Mouse (Mus musculus) thymus, postnatal 4 days (tissue): ENCODE measurements around the gene Tor4a.
A peak's percentile ranks its signal among the peaks of the same experiment; 100 is the strongest.

Experiments used
- DNase-seq: peaks from one replicate; pipeline ENCODE4 v3.0.0; 2021

Tor4a gene

DNA sequence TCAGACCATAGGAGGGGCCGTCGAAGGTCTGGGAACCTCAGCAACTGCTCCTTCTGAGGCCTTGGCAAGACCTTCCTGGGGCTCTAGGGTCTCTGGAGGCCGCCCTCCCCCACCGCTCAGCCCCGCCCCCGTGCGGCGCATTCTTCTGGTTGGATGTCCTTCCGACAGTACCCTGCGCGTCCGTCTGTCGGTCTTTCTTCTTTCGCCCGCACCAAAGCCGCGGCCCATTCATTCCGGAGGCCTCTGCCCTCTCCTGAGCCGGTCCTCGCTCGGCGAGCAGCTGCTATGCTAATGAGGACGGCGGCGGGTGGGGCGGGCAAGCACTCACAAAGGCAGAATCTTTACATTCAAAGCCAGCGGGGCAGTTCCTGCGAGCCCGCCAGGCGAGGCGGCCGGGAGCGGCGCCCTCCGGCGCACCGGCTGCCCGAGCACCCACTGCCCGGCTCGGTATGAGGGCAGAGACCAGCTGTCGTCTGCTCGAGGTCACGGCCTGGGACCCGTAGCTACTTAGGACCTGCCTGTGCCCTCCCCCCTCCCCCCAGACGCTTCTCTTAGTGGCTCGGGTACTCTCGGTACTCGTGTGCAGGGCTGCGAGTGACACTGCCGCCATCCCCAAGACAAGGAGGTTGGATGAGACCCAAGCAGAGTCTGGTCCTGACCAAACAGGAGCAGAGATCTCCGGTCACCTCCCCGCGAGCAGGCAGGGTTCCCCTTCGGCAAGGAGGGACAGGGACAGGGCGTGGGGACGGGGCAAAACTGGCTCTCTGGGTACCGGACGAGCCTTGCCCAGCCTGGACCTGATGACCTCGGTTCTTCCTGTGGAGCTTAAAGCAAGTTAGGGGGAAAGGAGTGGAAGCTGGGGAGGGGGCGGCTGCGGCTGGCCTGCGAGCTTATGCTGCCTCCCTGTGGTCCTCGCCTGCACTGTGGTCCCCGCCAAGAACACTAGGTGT, 10.8 kb downstream of the Tor4a start:
- peak; percentile 81 for DNase-seq

DNA sequence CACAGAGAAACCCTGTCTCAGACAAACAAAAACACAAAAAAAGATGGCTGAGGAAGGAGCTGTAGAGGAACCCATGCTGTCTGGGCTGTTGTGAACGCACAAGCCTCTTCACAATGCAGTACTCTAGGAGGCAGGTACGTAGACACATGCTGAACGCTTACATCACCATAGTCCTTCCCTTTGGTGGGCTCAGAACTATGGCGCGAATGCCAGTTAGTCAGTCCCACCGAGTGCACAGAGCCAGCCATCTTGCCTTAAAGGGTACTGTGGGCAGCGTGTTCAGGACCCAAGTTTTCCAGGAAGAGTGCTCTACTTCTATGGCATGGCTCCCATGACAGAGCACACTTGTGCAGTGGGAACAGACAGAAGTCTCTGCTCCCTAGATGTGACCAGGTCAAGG, 12.2 kb downstream of the Tor4a start:
- no peak for DNase-seq

DNA sequence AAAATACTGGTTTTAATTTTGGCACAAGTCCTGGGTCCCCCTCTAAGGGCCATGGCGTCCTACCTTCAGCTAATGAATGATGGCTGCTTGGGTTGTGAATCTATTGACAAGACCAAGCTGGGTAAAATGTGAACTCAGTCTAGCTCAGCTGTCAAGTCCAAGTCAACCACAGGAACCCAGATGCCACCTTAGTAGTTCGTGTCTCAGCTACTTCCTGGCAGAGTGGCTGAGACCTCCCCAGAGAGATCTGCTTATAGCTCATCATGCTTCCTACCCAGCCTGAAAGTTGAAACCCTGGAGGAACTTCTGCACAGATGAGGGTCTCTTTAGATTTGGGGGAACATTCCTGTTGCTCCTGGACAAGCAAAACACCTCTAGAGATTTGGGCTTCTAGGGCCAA, 13.3 kb downstream of the Tor4a start:
- DNase-seq, result peak; percentile 36

DNA sequence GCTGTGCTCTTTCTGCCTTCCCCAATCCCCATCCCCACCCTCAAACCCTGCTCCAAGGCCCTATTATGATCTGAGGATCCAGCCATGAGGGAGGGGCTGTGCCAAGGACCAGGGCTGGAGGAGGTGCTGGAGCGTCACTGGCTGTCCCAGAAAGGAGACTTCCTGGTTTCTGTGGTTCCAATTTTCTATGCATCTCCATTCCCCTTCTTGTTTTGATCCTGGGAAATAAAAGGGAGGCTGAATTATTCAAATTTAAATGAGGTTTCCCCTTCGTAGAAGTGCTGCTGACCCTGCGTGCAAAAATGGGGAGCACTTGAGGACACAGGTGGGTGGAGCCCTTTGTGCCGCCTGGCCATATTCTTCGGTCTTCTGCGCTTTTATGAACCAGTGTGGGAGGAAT, 14.0 kb downstream of the Tor4a start:
- no peak for DNase-seq

DNA sequence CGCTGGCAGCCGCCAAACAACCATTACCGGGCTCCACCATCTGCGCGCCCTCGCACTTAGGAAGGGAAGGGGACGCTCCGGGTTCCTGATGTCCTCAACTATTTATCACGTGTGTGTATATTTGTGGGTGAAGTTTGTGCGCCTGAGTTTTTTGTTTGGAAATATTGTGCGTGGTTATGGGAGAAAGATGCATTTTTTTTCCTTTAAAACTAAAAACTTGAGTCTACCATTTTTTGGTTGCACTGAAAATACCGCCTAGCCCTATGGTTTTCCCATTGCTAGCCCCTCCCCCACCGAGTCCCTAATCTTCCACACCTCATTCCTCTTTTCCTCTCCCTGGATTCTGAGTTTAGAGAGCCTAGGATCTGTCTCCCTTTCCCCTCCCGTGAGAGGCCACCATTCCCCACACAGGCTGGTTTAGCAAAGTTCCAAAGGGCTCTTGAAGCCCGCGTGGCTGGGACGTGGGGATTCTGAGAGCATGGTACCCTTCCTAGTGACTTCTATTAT, 14.7 kb downstream of the Tor4a start:
- DNase-seq, result no peak

DNA sequence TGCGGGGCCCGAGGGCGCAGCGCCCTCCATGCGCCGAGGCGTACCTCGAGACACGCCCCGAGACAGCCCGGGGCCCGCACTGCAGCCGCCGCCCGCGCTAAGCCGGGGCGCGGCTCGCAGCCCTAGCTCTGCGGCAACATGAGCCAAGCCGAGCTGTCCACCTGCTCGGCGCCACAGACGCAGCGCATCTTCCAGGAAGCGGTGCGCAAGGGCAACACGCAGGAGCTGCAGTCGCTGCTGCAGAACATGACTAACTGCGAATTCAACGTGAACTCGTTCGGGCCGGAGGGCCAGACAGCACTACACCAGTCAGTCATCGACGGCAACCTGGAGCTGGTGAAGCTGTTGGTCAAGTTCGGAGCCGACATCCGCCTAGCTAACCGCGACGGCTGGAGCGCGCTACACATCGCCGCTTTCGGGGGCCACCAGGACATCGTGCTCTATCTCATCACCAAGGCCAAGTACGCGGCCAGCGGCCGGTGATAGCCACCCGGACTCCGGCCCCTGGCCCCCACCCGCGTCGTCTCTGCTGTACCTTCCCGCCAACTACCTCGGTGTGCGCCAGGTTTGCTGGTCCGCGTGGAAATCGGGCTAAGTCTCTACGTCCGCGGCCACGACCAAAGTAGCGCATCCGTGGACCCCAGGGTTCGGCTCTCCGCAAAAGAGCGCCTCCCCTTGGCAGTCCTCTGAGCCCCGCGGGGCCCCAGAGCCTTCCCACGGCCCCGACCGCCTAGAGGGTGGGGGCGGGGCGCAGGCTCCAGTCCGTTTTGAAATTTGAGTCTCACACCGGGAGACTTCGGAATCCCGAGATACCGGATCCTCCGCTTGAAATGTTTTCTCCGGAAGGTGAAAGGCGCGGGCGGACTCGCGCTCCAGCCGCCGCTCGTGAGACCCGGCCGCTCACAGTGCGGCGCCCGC, 15.5 kb downstream of the Tor4a start:
- peak; percentile 75 for DNase-seq

DNA sequence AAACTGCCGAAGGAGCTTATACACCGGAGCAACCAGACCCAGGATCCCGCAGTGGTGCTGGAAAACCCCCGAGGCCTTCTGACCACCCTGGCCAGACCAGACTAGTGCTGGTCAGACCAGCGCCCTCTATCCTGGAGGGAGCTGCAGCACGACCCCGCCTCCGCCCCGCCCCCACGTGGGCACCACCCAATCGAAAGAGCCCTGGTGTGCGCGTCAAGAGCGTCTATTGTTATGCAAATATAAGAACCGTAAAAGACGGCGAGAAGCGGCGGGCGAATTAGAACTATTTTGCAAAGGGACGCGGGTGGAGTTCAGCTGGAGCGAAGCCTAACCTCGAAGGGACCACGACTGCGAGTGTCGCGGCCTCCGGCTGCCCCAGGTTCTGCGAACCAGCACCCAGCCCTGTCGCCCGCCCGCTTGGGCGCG, 16.2 kb downstream of the Tor4a start, which contains the start of gene Nrarp:
TSS of gene Nrarp (plus strand) at position 281 of the 426 bp plus-strand sequence.
- DNase-seq, result peak; percentile 96

DNA sequence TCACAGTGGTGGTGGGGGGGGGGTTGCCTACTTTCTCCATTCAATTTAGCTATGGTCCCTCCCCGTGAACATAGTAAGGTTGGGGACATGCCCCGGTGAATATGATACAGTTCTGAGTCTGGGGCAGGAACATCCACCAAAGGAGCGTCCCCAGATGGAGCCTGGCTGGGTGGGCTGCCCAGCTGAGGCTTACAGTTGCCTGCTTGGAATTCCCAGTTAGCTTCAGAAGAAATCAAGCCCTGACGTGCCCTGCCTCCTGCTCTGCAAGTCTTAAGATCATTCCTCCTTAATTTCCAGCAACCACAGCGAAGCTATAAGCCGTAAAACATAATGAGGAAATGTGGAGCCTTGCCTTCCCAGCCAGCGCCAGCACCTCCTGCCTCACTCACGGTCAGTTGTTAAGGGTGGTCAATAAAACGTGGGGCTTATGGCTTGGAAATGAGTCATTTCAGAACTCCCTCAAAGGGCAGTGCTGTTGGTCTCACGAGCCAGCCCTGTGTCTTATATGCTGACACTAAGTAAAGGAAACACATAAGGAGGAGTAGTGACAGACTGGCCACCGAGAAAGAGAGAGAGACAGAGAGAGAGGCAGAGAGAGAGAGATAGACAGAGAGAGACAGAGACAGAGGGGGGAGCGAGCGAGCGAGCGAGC, 17.0 kb downstream of the Tor4a start:
- DNase-seq, result no peak

DNA sequence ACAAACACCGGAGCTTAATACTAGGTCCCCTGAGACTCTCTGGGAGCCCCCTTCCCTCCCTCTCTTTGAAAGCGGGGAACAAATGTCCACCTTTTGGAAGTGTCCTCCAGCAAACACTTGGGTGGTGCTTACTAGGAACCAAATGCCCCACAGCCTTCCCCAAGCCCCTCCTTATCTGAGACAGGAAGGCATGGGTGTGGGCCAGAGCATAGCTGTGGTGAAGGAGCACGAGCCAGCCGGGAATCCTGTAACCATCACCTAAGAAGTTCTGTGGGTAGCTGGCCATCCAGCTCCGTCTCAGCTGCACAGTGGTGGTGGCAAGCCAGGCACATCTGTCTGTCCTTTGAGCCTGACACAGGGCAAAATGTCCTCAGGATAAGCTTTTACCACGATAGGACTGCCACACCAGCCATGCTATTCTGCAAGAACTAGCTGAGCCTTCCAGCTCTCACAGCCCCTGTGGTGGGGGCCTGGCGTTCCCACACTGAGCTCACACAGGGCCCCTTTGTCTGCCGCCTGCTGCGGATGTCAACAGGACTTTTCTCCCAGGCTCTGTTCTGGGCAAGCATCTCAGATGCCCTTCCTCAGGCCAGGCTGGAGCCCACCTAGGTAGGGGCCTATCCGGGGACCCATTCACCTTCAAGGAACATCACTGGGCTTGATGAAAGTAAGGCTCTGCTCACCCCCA, 18.3 kb downstream of the Tor4a start:
- no peak for DNase-seq

DNA sequence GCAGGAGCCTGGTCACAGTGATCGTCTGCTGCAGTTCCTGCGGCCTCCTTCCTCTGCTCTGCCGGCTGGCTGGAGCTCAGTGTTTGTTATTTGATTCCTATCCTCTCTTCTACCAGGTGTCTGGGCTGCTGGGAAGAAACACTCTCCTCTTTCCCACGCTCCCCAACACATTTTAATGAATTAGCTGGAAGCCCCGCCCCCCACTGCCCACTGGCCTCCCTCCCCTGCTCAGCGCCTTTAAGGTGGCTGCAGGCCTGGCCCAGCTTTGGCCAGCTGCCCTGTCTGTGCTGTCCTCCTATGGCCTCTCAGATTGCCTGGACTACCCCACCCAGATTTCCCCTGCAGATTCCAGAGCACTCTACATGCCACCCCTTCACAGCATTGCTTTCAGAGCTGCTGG, 19.0 kb downstream of the Tor4a start:
- DNase-seq, result no peak

DNA sequence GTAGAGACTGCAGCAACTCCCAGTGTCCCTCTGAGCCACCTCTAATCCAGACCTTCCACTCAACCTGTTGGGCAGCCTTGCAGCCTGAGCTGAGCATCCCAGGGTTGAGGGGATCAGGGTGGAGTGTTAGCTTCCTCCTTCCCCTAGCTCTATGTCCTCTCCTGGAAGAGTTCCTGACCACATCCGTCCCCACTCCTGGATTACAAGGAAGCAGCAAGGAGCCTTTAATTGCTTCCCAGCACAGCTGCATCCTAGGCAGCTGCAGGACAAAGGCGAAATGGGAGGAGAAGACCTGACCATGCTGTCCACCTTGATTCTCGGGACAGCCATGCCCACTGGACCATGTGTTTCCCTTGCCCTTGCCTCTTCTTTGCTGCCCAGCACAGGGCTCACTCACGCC, 19.6 kb downstream of the Tor4a start:
- DNase-seq, result no peak

DNA sequence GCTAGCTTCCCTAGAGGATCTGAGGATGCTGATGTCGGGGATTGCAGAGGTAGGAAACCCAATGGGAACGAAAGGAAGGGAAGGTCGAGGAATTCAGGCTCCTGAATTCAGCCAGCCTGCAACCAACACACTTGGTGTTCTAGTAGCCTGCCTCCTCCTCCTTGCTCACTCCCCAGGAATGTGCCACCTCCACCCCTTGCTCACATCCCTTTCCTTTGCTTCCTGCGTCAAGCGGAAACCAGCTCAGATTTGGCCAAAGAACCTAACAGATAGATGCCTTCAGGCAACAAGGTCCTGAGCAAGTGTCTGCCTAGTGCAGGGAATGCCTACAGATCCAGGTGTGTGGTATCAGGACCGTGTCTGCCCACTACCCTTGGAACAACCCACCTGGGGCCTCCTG, 20.1 kb downstream of the Tor4a start:
- no peak for DNase-seq

DNA sequence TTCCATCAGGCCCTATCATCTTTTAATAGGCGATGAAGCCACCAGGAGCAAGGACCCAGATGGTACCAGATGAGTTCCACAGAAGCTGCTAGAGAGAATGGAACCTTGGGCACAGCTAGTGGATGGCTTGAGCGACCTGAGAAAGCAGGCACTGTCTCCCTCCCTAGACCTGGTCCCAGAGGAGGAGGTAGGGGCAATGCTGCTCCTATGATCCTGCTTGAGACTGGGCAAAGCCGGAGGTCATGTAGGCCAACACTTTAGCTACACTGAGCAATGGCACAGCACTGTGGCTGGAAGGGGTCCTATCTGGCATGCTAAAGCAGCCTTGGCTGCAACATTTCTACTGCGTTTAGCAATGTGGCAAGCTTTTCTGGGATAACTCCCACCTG, 21.0 kb downstream of the Tor4a start:
- DNase-seq, result no peak

DNA sequence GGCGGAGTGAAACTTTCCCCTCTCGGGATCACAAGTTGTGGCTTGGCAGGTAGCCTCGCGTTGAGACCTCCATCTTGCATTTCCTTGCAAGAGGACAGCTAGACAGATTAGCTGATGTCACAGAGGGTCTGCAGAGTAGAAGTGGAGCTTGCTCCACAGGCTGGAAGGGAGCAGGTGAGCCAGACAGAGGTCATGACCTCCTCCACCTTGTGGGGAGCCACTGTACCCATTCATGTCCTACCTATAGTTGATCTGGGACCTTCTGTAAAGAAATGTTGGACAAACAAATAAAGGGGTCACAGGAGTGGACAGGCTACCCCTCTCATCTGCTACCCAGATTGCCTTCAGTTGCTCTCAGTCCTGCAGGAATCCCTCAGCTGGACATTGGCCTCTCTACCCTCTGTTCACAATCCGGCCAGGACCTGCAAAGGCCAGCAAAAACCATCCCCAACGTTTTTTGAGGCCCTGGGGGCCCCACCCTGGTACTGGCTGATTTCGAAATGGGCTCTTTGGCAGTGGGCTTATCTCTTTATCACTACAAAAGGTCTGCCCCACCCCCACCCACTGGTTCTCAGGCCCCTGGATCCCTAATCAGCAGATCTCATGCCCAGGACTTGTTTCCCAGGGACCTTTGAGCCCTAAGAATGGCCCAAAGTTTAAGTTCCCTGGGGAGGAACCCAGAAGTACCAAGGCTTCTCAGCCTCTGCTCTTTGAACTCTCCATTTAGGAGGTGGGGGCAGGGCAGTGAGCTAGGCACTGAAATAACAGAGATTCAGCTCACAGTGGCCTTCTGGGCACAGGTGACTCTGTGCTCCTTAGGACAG, 21.6 kb downstream of the Tor4a start:
- DNase-seq, result no peak

DNA sequence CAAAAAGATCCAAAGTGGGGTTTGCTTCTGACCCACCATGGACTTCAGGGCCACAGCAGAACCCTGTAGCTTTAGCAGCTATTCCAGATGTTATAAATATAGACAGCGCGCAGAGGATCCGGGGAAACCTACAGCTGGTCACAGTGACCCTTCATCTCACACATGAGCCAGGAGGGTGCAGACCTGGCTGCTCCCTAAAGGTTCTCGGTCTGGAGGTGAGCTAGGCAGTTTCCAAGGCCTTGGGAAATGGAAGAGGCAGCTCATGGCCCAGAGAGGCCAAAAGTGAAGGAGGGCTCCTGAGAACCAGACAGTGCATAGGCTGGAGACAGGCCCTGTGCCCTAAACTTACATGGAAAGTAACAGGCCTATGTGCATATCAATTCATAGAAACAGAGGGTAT, 22.9 kb downstream of the Tor4a start:
- DNase-seq, result no peak

DNA sequence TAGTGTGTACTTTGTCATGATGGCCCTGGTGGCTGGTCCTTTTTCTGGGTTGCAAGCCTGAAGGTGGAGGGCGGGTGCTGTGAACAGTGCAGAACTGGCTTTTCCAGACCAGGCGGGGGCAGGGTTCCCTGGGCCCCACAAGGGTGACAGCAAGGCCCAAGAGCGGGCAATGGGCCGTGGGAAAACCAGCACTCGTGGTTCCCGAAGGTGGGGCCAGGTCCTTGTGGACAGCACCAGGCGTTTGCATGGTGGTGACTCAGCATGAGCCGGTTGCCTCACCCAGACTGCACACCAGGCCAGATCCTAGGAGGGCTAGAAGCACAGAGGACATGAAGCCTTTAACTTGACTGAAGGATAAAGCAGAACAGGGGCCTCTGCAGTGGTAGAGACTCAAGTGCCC, 24.1 kb downstream of the Tor4a start:
- DNase-seq, result no peak

DNA sequence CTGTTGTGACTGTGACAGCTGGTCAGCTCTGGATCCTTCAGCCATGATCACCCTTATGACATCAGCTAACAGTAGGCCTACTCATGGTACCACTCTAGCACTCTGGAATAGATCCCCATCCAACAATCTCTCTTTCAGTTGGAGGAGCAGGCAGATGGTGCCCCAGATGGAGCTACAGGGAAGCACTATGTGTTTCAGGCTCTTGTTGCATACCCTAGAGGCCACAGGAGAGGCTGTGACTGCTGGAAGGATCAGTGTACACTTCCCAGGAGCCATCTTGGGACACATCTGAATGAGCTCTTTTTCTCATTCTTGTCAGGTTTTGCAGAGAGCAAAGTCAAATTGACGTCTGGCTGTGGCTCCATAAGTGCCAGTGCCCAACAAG, 24.9 kb downstream of the Tor4a start:
- DNase-seq, result no peak

DNA sequence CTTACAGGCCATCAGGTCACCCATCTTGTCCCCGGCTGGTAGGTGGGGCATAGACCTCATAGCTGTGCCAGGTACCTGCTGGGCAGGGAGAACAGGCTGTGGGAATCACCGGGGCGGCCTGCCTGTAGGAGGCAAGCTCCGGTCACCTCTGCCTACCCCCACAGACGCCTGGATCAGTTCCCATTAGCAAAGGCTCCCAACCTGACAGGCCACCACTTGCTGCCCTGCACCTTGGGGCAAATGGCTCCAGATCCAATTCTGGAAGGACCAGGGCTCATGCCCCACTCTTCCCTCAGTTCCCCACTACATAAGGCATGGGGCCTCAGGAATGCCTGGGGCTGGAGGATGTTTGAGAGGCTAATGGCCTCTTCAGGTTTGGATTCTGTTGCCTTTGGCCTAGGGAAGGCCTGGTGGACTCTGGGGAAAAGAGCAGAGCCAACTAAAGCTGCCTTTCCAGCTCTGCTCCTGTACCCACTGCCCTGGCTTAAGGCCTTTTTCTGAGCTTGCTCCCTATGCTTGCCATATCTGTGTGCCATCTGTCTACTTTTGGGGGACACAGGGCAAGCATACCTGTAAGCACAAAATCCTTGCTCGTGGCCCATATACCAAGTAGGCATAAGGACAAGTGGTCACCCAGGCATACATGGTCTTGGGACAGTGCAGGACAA, 25.5 kb downstream of the Tor4a start:
- DNase-seq, result no peak

DNA sequence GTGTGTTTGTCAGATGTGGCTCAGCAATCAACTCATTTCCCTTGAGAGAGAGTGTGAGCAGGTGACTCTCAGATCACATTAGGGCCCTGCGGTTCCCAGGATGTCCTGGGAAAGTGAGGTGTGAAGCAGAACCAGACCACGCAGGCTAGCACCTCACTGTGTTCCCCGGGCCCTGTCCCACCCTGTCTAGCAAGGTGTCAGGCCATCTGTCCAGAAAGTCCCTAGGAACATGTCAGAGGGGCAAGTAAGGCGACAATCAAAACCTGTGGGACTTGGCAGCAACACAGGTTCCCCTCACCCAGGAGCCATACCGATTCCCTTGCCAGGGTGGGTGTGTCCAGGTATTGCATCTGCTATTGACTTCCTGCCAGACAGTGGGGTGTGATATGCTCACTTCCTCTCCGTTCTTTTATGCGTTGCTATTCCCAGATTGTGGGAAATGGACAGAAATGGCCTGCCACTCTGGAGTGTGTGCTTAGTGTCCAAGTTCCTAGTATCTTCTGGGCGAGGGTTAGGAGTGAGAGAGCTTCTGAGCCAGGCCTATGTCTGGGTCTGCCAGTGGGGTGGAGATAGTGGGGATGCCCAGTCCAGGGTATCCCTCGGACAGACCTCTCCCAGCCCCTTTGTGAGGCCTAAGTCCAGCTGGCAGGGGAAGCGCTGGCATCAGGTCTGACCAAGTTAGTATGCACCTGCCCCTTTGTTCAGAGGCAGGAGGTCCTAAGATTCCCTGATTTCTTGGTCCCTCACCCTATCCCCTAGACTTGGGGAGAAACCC, 26.2 kb downstream of the Tor4a start:
- no peak for DNase-seq

DNA sequence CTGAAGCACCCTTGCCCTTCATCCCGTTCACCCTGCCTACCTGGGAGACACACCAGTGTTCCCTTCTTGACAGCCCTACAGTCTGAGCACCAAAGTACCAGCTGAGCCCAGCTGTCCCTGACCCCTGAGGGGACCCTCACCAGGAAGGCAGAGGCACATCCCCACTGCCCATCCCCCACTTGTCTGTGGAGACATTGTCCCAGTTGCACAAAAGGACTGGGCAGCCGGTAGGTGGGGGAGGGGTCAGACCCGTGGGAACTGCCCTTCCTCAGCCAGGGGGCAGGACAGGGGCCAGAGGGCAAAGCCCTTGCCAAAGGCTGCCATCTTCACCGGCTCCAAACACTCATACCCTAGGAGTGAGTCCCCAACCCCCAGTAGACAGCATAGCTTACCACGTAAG, 26.9 kb downstream of the Tor4a start:
- no peak for DNase-seq
